Mouse (Mus musculus): ENCODE data around the gene Cracr2b. TPM values are rescaled to one million over a fixed set of nuclear protein-coding genes. Genes with fewer than 3 reads are reported as not detected.

Gene Cracr2b
- polyA plus RNA-seq, 1 experiment from 2014 or later: 6.9 TPM

DNA sequence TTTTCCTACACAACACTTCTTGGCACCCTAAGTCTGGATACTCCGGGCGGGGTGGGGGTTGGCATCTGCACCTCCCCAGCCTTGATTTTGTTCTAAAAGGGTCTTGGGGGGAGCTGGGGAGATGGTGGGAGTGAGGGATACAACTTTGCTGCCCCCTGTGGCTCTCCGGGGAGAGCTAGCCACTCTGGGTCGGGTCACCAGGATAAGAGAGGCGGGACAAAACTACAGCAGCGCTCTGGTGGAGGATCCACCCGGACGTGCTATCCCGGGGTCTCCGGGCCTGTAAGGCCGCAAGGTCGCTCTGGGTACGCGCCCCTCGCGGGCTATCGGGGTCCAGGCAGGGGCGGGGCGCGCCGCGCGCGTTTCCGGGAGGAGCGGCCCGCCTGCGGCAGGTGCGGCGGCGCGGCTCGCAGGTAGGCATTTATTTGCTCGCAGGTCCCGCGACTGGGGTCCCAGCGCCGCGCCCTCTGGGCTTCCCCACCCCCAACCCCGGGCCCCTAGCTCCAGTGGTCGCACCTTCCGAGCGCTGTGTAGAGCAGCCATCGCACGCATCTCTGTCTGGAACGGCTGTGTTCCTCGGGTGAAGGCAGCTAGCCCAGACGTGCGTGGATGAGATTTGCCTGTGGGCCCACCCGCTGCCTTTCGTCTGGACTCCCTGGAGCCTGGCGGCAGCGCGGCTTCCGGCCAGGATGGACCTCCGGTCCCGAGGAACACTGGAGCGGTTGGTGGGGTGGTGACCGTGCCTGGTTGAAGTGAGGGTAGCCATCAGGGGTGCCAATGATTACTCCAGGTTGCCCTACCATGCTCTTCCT is 833 bp downstream of the Cracr2b start:
- Histone ChIP-seq H3K27ac (no peak overlapping the region), H3K9me3 (no peaks in the 10 kb centered on the region)
- WGBS: 5% methylated on average over 52 of the region's 59 CpGs

DNA sequence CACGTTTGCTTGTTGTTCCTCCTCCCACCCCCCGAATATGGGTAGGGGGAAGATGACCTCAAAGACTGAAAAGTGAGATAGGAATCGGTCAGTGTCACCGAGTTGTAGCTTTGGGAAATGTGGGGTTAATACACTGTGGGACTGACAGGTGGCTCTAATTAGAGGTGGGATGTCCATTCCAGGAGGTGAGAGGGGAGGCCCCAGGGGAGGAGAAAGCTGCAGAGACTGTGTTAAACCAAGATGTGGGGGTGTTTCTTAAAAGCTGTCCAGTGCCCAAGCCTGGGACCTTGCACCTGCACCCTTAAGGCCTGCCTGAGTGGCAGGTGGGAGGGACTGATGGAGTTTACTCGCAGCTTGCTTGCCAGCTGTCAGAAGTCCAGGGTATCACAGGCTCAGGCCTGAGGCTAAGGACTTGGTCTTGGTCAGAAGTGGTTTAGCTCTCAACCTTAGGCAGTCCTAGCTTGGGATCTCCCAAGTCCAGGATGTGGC is 1.5 kb downstream of the Cracr2b start:
- Histone ChIP-seq H3K9ac (no peak overlapping the region), H3K27me3 (peaks cover 90% of the 10 kb centered on the region), H3K27ac (no peak overlapping the region), H3K4me2 (peak overlapping the region; percentile 60), H3K36me3 (peaks cover 23% of the 10 kb centered on the region), H3K9me3 (no peaks in the 10 kb centered on the region), H3K4me3 (peak overlapping the region; percentile 40; the same call in 1 of the 2 replicates), H3K4me1 (replicated peaks) (peaks cover 30% of the 10 kb centered on the region)
- ATAC-seq (ENCODE audit: low FRiP score): no peak
- WGBS: 22% methylated on average over 5 of the region's 5 CpGs

More for the DNA sequence above, 833 bp downstream of the Cracr2b start:
- Histone ChIP-seq H3K4me1 (replicated peaks) (peaks cover 24% of the 10 kb centered on the region), H3K4me3 (peak overlapping the region; percentile 40), H3K4me2 (peak overlapping the region; percentile 60), H3K9ac (peak overlapping the region; percentile 69), H3K27me3 (peaks cover 84% of the 10 kb centered on the region), H3K36me3 (peaks cover 24% of the 10 kb centered on the region)
- ATAC-seq (ENCODE audit: low FRiP score): no peak

DNA sequence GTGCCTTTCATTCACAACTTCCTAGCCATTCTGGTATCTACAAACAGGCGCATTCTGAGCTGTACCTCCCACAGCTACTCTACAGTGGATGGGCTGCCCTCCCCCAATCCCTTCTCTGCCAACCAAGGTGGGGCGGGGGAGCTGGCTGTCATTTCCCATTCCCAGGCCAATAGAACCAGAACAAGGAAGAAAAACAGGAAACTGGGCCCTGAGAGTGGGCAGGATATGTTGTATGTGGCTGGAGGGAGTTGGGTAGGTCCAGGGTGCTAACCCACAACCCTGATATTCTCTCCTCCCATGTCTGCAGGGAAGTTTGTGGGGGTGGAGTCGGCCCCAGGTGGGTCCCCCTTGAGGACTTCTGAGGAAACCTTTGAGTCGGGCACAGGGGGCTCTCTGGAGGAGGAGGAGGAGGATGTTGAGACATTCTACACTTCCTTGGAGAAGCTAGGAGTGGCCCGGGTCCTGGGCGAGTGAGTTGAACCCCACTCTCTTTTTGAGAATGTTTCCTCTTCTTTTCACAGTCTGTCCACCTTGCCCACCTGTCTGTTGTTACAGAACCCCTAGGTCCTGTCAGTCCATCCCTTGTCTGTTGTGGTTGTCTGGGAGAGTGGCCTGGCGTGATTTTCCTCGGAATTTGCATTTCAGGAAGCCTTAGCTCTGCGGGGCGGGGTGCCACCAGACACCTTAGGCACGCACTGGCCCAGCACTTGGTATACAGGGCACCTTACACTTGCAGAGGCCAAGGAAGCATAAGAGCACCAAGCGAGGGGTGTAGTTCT is 3.1 kb downstream of the Cracr2b start:
- Histone ChIP-seq H3K9ac (peak overlapping the region; percentile 56; the same call in 1 of the 2 replicates), H3K4me1 (replicated peaks) (peaks cover 47% of the 10 kb centered on the region), H3K36me3 (peaks cover 8% of the 10 kb centered on the region), H3K27me3 (peaks cover 82% of the 10 kb centered on the region), H3K9me3 (no peaks in the 10 kb centered on the region), H3K27ac (peak overlapping the region; percentile 12; the same call in 1 of the 2 replicates), H3K4me2 (peak overlapping the region; percentile 39), H3K4me3 (peak overlapping the region; percentile 24)
- ATAC-seq (ENCODE audit: low FRiP score): no peak
- WGBS: 16% methylated on average over 12 of the region's 12 CpGs

GRCm38 (mm10) chr7:141464603-141465201 is 3.8 kb downstream of the Cracr2b start:
- WGBS: 3% methylated on average over 37 of the region's 38 CpGs
- no peak for ATAC-seq (ENCODE audit: low FRiP score)
- H3K4me3 ChIP-seq: peak overlapping the region; percentile 24
- peaks cover 6% of the 10 kb centered on the region for H3K36me3 ChIP-seq
- peaks cover 76% of the 10 kb centered on the region for H3K27me3 ChIP-seq
- no peaks in the 10 kb centered on the region for H3K9me3 ChIP-seq
- peak overlapping the region; percentile 56 for H3K9ac ChIP-seq
- peak overlapping the region; percentile 39 for H3K4me2 ChIP-seq
- H3K27ac ChIP-seq: no peak overlapping the region
- peaks cover 54% of the 10 kb centered on the region for H3K4me1 ChIP-seq (replicated peaks)

DNA sequence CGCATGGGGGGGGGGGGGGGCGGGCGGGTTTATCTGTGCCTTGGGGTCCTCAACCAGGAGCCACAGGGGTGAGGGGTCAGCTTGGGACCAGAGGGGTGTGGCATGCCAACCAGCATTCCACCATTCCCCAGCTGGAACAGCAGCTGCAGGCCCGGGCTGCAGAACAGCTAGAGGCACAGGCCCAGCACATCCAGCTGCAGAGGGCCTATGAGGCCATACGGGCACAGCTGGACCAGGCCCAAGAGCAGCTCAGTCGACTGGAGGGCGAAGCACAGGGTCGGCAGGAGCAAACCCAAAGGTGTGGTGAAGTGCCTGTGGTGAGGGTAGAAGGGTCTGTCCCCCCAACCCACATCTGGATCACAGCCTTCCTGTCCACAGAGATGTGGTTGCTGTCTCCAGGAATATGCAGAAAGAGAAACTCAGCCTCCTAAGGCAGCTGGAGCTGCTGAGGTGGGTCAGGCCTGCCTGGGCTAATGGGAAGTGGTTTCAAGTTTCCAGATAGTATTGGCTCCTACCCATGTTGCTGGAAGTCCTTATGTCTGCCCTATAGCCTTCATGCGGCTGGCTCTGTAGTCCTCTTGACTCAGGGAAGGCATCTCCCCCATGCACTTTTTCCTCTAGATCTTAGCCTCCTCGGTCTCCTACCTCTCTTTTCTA is 4.6 kb downstream of the Cracr2b start:
- peak overlapping the region; percentile 39 for H3K4me2 ChIP-seq
- H3K4me1 ChIP-seq (replicated peaks): peaks cover 62% of the 10 kb centered on the region
- H3K27me3 ChIP-seq: peaks cover 67% of the 10 kb centered on the region
- H3K9me3 ChIP-seq: no peaks in the 10 kb centered on the region
- H3K36me3 ChIP-seq: peaks cover 13% of the 10 kb centered on the region
- no peak overlapping the region; the same call in 1 of the 2 replicates for H3K9ac ChIP-seq
- WGBS: 40% methylated on average over 9 of the region's 10 CpGs
- H3K27ac ChIP-seq: no peak overlapping the region; the same call in 1 of the 2 replicates
- no peak for ATAC-seq (ENCODE audit: low FRiP score)
- peak overlapping the region; percentile 5; the same call in 1 of the 2 replicates for H3K4me3 ChIP-seq

DNA sequence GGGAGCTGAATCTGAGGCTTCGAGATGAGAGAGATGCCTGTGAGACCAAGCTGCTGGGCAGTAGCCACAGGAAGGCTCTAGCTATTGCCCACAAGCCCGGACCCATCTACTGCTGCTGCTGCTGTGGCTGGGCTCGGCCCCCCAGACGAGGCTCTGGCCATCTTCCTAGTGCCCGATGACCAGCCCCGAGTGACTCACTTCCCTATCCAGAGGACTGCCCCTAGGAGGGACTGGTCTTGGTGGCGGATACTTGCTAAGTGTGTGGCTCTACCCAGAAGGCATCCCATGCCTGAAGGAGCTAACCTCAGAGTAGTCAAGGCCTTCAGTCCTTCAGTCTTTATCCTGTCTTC is 5.1 kb downstream of the Cracr2b start:
- Histone ChIP-seq H3K4me3 (peak overlapping the region; percentile 5; the same call in 1 of the 2 replicates), H3K4me1 (replicated peaks) (peaks cover 65% of the 10 kb centered on the region), H3K9me3 (no peaks in the 10 kb centered on the region), H3K36me3 (peaks cover 18% of the 10 kb centered on the region), H3K27ac (no peak overlapping the region), H3K9ac (no peak overlapping the region), H3K27me3 (peaks cover 62% of the 10 kb centered on the region), H3K4me2 (no peak overlapping the region)
- WGBS: 66% methylated on average over 7 of the region's 7 CpGs
- no peak for ATAC-seq (ENCODE audit: low FRiP score)

DNA sequence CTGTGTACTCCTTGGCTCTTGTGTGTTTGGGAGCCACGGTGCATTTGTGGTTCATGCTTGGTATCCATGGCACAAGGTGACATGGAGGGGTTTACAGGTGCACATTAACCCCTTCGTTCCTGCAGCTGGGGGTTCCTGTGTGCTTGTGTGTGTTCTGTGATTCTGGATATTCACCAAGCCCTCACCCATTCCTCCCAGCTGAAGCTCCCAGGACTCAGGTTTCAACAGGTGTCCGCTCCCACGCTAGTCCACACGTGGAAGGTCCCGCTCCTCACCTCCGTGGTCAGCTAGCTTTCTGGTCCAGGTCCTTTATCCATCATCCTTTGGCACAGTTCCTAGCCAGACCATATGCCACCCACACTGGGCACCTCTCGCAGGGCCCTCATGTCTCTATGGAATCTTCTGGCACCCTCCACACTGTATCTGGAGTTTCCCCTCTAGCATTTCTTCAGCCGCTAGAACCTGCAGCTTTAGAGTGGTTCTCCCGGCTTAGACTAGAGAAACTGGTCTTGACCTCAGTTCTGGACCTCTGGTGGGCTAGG is 5.8 kb downstream of the Cracr2b start:
- H3K4me1 ChIP-seq (replicated peaks): peaks cover 63% of the 10 kb centered on the region
- peak overlapping the region; percentile 72 for H3K4me2 ChIP-seq
- peak overlapping the region; percentile 85 for H3K9ac ChIP-seq
- peaks cover 24% of the 10 kb centered on the region for H3K36me3 ChIP-seq
- H3K4me3 ChIP-seq: peak overlapping the region; percentile 63
- ATAC-seq (ENCODE audit: low FRiP score): no peak
- peak overlapping the region; percentile 95; the same call in 1 of the 2 replicates for H3K27ac ChIP-seq
- H3K9me3 ChIP-seq: no peaks in the 10 kb centered on the region
- peaks cover 56% of the 10 kb centered on the region for H3K27me3 ChIP-seq
- 60% methylated on average over 10 of the region's 10 CpGs for WGBS

DNA sequence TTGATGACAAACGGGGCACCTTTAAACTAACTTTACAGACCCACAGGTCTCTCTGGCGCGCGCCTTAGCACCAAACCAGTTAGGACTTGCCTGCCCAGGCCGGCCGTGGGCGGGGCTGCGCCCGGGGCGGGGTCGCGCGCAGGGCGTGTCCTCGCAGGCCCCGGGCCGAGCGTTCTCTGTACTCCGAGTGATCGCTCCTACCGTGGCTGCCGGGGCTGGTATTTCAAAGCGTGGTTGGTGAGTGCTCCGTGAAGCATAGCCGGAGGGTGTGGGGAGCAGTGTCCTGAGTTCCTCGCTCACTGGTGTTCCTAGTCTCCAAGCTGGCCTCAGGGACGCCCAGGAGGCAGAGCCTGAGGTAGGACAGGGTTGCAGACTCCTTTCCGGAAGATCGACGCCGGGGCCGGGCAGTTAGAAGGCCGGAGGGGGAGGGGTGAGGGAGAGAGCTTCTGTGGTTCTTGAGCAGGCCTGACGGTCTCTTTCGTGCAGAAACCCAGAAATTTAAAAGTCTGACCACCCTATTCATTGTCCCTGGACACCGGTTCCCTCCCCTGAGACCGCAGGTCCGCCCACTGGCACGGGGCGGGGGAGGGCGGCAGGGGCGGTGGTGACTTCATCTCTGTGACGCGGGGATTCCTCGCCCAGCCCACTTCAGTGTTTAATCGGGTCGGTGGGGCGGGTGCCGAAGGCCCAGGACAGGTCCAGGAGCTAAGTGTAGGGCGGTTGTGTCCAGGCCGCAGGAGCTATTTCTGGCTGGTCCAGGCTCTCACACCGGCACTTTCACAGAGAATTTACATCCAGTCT is 6.5 kb downstream of the Cracr2b start, which contains the start of gene Cd151:
Cd151 (plus strand) TSS at position 163 of the 801 bp plus-strand sequence.
- H3K36me3 ChIP-seq: peaks cover 29% of the 10 kb centered on the region
- H3K4me1 ChIP-seq (replicated peaks): peaks cover 57% of the 10 kb centered on the region
- H3K4me3 ChIP-seq: peak within 1 kb of the TSS; percentile 63
- H3K9ac ChIP-seq: peak within 1 kb of the TSS; percentile 85
- under 1% methylated on average over 52 of the region's 52 CpGs for WGBS
- H3K27me3 ChIP-seq: peaks cover 48% of the 10 kb centered on the region
- peak within 1 kb of the TSS; percentile 72 for H3K4me2 ChIP-seq
- peak; percentile 55 for ATAC-seq (ENCODE audit: low FRiP score)
- no peaks in the 10 kb centered on the region for H3K9me3 ChIP-seq
- peak within 1 kb of the TSS; percentile 95 for H3K27ac ChIP-seq

- Histone ChIP-seq H3K36me3 (peaks cover 35% of the 10 kb centered on the region), H3K27ac (peak overlapping the region; percentile 95), H3K4me3 (peak overlapping the region; percentile 63), H3K9me3 (no peaks in the 10 kb centered on the region), H3K9ac (peak overlapping the region; percentile 85), H3K4me1 (replicated peaks) (peaks cover 61% of the 10 kb centered on the region), H3K4me2 (peak overlapping the region; percentile 72), H3K27me3 (peaks cover 41% of the 10 kb centered on the region)
- WGBS: 18% methylated on average over 5 of the region's 5 CpGs
- ATAC-seq (ENCODE audit: low FRiP score): 0 out of 2 replicates have a peak, but pooled peaks have one; percentile 18
These were observed 7.2 kb downstream of the Cracr2b start for GRCm38 (mm10) chr7:141468164-141468521.

GRCm38 (mm10) chr7:141468522-141469211 is 7.8 kb downstream of the Cracr2b start:
- H3K4me1 ChIP-seq (replicated peaks): peaks cover 66% of the 10 kb centered on the region
- H3K9me3 ChIP-seq: no peaks in the 10 kb centered on the region
- H3K36me3 ChIP-seq: peaks cover 35% of the 10 kb centered on the region
- peaks cover 36% of the 10 kb centered on the region for H3K27me3 ChIP-seq
- peak; percentile 76 for ATAC-seq (ENCODE audit: low FRiP score)
- H3K9ac ChIP-seq: peak overlapping the region; percentile 85
- H3K4me3 ChIP-seq: peak overlapping the region; percentile 63
- 16% methylated on average over 8 of the region's 8 CpGs for WGBS
- H3K4me2 ChIP-seq: peak overlapping the region; percentile 72
- H3K27ac ChIP-seq: peak overlapping the region; percentile 95
